Mouse (Mus musculus) lung, adult 2 months (tissue): ENCODE results near the gene Plin3.

Experiments
- CTCF ChIP-seq: fragments of 200-500 bp; IDR thresholded peaks from 2 replicates; pipeline ENCODE4 v1.5.1; 2011; ENCODE audit warnings: mild to moderate bottlenecking, low read length, control low read depth; ENCODE audit not compliant: insufficient read depth
- POLR2A ChIP-seq: fragments of 200-500 bp; IDR thresholded peaks from 2 replicates; pipeline ENCODE4 v1.6.1; 2011; ENCODE audit warnings: low read depth, mild to moderate bottlenecking, control low read depth, low read length, borderline replicate concordance; ENCODE audit errors: extremely low read depth

- no peak for TF ChIP-seq CTCF
- TF ChIP-seq POLR2A: no peak
These were observed 33.2 kb downstream of the Plin3 start for GRCm38 (mm10) chr17:56259301-56260037.
